Mouse (Mus musculus): ENCODE data around the gene Celsr3. TPM values are rescaled to one million over a fixed set of nuclear protein-coding genes. Genes with fewer than 3 reads are reported as not detected.

Celsr3 gene
- polyA plus RNA-seq, 1 experiment from 2014 or later: 3.1 TPM

DNA sequence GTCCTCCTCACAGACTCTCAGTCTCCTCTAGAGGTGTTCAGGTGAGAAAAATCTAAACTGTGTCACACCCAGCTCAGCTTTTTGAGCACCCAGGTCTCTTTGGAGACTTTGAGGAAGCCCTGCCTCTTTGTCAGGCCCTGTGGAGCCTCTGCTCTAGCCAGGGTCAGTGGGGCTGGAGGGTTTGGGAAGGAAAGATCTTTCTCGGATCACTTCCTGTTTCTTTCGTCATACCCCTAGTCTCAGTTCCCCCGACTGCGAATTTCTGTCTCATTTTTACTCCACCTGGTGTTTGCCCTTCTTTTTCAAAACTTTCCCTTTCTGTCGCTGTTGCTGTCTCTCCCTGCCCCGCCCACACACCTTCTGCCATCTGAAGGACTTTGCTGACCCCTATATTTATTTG is 16.4 kb upstream of the Celsr3 start:
- 90% methylated on average over 6 of the region's 6 CpGs for WGBS
- H3K36me3 ChIP-seq: peaks cover 71% of the 10 kb centered on the region
- H3K9me3 ChIP-seq (replicated peaks): no peaks in the 10 kb centered on the region
- H3K4me3 ChIP-seq: no peak overlapping the region
- H3K27me3 ChIP-seq (ENCODE audit: low read depth, poor library complexity, severe bottlenecking): peaks cover 6% of the 10 kb centered on the region; the same call in 1 of the 2 replicates
- no peak for DNase-seq (ENCODE audit: low spot score)
- no peak overlapping the region for H3K27ac ChIP-seq (replicated peaks)
- peaks cover 17% of the 10 kb centered on the region for H3K4me1 ChIP-seq

DNA sequence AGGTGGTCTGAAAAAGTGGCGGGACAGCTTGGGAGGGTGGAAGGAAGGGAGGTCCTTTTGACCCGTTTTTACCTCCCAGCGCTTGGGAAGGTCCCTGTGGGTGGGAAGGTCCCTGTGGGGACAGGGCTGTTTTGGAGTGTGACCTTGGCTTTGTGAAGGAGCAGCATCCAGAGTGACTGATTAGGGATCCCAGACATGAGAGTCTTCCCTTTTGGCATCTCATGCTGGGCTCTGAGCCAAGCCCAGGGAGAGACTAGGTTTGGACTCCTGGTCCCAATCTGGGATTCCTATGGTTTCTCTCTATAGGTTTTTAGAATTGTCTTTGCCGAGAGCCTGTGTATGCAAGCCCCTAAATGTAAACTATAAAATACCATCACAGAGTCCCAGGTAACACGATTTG is 15.6 kb upstream of the Celsr3 start:
- no peak overlapping the region for H3K4me3 ChIP-seq
- peaks cover 17% of the 10 kb centered on the region for H3K4me1 ChIP-seq
- H3K36me3 ChIP-seq: peaks cover 71% of the 10 kb centered on the region
- 85% methylated on average over 5 of the region's 5 CpGs for WGBS
- no peak for DNase-seq (ENCODE audit: low spot score)
- H3K27me3 ChIP-seq (ENCODE audit: low read depth, poor library complexity, severe bottlenecking): peaks cover 6% of the 10 kb centered on the region; the same call in 1 of the 2 replicates
- H3K9me3 ChIP-seq (replicated peaks): no peaks in the 10 kb centered on the region
- no peak overlapping the region for H3K27ac ChIP-seq (replicated peaks)

DNA sequence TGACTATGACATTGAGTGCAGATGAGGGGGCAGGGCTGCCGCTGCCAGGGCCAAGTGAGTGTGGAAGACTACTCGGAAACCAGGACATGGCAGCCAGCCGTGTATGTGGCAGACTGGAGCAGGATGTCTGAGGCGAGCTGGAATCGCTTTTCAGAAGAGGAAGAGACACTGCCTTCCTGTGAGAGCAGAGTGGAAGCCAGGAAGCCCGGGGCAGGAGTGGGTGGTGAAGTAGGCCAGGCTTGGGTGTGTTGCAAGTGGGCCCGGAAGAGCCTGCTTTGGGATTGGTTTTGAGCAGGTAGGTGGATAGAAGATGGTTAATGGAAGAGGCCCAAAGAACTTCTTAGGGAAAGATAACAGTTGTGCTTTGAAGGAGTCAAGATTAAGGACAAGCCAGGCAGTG is 10.6 kb upstream of the Celsr3 start:
- no peak for DNase-seq (ENCODE audit: low spot score)
- H3K4me3 ChIP-seq: no peak overlapping the region
- whole genome bisulfite sequencing: 93% methylated on average over 7 of the region's 7 CpGs
- peaks cover 75% of the 10 kb centered on the region for H3K36me3 ChIP-seq
- no peak overlapping the region for H3K27ac ChIP-seq (replicated peaks)
- no peaks in the 10 kb centered on the region for H3K4me1 ChIP-seq
- no peaks in the 10 kb centered on the region for H3K27me3 ChIP-seq (ENCODE audit: low read depth, poor library complexity, severe bottlenecking)
- H3K9me3 ChIP-seq (replicated peaks): no peaks in the 10 kb centered on the region

DNA sequence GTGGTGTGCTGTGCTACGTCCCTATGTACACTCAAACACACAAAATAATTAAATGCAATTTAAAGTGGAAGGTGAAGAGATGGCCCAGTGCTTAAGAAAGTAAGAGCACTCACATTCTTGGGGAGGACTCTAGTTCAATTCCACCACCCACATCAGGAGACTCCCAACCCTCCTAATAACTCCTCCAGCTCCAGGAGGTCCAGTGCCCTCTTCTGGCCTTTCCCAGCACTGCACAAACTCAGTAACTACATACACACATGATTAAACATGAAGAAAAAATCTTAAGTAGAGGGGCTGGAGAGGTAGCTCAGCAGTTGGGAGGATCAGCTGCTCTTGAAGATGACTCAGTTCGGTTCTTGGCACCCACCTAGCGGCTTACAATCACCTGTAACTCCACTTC is 6.6 kb upstream of the Celsr3 start:
- WGBS: 61% methylated on average over 3 of the region's 3 CpGs
- Histone ChIP-seq H3K27ac (replicated peaks) (no peak overlapping the region), H3K36me3 (peaks cover 38% of the 10 kb centered on the region), H3K4me1 (peaks cover 8% of the 10 kb centered on the region), H3K4me3 (no peak overlapping the region), H3K27me3 (ENCODE audit: low read depth, poor library complexity, severe bottlenecking) (peaks cover 19% of the 10 kb centered on the region), H3K9me3 (replicated peaks) (no peaks in the 10 kb centered on the region)
- peak; percentile 59 for DNase-seq (ENCODE audit: low spot score)

DNA sequence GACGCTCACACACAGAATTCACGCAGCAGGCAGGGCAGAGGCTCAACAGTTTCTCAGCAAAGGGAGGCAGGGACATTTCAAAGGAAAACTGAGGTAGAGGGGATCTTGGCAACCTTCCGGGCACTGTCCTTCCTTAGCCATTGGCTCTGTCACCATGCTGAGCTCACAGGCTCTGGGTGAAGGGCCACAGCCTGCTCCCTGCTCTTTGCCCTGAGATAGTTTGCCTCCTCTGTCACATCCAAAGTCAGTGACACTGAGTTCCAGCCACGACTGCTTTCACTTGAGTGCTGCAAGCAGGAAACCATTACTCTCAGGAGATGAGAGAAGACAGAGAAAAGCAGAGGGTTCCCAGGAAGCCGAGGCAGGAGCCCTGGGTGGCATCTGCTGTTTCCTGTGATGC is 6.0 kb upstream of the Celsr3 start:
- Histone ChIP-seq H3K9me3 (replicated peaks) (no peaks in the 10 kb centered on the region), H3K36me3 (peaks cover 33% of the 10 kb centered on the region), H3K4me1 (peaks cover 13% of the 10 kb centered on the region), H3K4me3 (no peak overlapping the region), H3K27ac (replicated peaks) (no peak overlapping the region), H3K27me3 (ENCODE audit: low read depth, poor library complexity, severe bottlenecking) (peaks cover 25% of the 10 kb centered on the region)
- no peak for DNase-seq (ENCODE audit: low spot score)
- WGBS: 71% methylated on average over 5 of the region's 5 CpGs

DNA sequence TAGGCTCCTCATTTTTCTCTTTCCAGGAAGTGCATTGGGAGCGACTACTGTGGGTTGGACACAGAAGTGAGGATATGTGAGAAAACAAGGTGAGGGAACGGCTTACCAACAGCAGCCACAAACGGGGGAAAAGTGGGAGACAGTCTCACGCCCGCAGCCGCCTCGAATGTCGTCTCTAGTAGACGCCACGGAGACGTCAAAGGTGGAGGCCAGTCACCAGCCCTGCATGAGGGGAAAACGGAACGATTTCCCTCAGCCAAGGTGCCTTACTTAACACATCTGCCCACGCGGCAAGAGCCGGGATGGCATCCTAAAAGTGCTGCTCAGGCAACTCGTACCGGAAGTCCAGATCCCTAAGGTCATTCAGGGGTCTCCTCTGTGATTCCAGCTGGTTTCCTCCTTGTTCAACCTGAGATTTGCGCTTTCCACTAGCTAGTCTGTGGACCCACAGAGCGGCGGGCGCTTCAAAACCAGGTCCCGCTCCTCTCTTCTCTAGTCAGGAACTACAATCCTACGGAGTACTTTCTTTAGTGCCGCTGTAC is 1.9 kb upstream of the Celsr3 start:
- H3K27me3 ChIP-seq (ENCODE audit: low read depth, poor library complexity, severe bottlenecking): peaks cover 66% of the 10 kb centered on the region
- peak overlapping the region; percentile 68 for H3K4me3 ChIP-seq
- peak overlapping the region; percentile 64 for H3K27ac ChIP-seq (replicated peaks)
- peaks cover 18% of the 10 kb centered on the region; the same call in 1 of the 2 replicates for H3K36me3 ChIP-seq
- H3K9me3 ChIP-seq (replicated peaks): no peaks in the 10 kb centered on the region
- peak; percentile 29 for DNase-seq (ENCODE audit: low spot score)
- 6% methylated on average over 25 of the region's 25 CpGs for WGBS
- peaks cover 43% of the 10 kb centered on the region for H3K4me1 ChIP-seq

DNA sequence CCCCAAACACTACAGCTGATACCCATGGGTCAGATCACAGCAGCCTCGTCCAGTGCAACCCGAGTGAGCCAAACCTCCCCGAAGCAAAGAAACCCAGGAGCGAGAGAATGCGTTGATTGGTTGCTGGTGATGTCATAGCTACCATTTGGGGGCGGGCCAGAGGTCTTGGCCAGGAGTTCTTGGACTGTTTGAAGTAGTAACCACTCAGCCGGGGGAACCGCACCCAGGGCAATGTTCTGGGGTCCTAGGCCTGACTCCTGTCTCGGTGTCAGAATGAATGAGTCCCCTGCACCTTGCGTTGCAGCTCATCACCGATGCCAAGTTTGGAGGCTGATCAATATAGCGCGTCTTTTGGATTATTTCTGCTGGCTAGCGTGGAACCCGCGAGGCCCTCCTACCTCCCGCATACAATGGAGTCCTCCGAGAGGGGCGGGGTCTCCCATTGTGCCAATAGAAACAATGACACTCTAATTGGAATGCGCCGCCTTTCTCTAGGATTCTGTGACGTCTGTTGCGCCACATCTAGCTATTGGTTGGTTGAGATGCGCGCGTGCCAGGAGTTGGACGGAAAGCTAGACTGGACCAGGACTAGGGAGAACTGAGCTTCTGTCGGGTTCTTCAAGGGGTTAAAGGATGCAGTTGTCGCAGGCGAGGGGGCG is 1.2 kb upstream of the Celsr3 start:
- Histone ChIP-seq H3K4me1 (peaks cover 43% of the 10 kb centered on the region), H3K9me3 (replicated peaks) (no peaks in the 10 kb centered on the region), H3K27ac (replicated peaks) (peak overlapping the region; percentile 82), H3K27me3 (ENCODE audit: low read depth, poor library complexity, severe bottlenecking) (peaks cover 73% of the 10 kb centered on the region), H3K4me3 (peak overlapping the region; percentile 68), H3K36me3 (peaks cover 24% of the 10 kb centered on the region; the same call in 1 of the 2 replicates)
- WGBS: under 1% methylated on average over 31 of the region's 31 CpGs
- peak; percentile 77 for DNase-seq (ENCODE audit: low spot score)

DNA sequence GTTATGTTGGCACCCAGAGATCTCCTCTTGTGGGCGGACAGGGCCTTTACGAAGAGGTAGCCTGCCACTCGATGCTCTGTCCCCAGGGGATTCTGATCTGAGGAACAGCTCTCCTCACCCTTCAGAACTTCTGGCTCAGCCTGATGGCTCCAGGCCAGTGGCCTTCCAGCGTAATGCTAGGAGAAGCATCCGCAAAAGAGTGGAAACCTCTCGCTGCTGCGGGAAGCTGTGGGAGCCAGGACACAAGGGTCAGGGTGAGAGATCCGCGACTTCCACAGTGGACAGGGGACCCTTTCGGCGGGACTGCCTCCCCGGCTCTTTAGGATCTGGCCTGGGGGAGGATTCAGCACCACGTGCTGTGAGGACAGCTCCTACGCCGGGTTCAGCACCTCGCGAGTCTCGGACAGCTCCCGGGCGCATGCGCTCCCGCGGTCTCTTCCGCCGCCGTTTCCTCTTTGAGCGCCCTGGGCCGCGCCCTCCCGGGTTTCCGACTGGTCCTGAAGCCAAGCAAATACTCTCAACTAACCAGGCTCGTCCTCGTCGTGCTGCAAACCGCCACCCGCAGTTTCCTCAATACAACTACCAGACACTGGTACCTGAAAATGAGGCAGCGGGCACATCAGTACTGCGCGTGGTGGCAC is 700 bp downstream of the Celsr3 start:
- DNase-seq (ENCODE audit: low spot score): peak; percentile 84
- Histone ChIP-seq H3K36me3 (peaks cover 29% of the 10 kb centered on the region; the same call in 1 of the 2 replicates), H3K27ac (replicated peaks) (peak overlapping the region; percentile 82), H3K4me1 (peaks cover 53% of the 10 kb centered on the region), H3K9me3 (replicated peaks) (no peaks in the 10 kb centered on the region), H3K4me3 (peak overlapping the region; percentile 68), H3K27me3 (ENCODE audit: low read depth, poor library complexity, severe bottlenecking) (peaks cover 92% of the 10 kb centered on the region)
- 2% methylated on average over 39 of the region's 39 CpGs for WGBS

DNA sequence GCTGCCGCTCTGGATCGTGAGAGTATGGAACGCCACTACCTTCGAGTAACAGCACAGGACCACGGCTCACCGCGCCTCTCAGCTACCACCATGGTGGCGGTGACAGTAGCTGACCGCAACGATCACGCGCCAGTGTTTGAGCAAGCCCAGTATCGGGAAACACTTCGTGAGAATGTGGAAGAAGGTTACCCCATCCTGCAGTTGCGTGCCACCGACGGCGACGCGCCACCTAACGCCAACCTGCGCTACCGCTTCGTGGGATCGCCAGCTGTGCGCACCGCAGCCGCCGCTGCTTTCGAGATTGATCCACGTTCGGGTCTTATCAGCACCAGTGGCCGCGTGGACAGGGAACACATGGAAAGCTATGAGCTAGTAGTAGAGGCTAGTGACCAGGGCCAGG is 1.3 kb downstream of the Celsr3 start:
- WGBS: 15% methylated on average over 34 of the region's 34 CpGs
- peaks cover 98% of the 10 kb centered on the region for H3K27me3 ChIP-seq (ENCODE audit: low read depth, poor library complexity, severe bottlenecking)
- no peaks in the 10 kb centered on the region for H3K9me3 ChIP-seq (replicated peaks)
- DNase-seq (ENCODE audit: low spot score): no peak
- peak overlapping the region; percentile 68 for H3K4me3 ChIP-seq
- no peak overlapping the region for H3K27ac ChIP-seq (replicated peaks)
- H3K4me1 ChIP-seq: peaks cover 59% of the 10 kb centered on the region
- peaks cover 29% of the 10 kb centered on the region; the same call in 1 of the 2 replicates for H3K36me3 ChIP-seq

DNA sequence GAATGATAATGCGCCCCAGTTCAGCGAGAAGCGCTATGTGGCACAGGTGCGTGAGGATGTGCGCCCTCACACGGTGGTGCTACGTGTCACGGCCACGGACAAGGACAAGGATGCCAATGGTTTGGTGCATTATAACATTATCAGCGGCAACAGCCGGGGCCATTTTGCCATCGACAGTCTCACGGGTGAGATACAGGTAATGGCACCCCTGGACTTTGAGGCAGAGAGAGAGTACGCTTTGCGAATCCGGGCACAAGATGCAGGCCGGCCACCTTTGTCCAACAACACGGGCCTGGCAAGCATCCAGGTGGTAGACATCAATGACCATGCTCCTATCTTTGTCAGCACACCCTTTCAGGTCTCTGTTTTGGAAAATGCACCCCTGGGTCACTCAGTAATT is 1.8 kb downstream of the Celsr3 start:
- H3K27me3 ChIP-seq (ENCODE audit: low read depth, poor library complexity, severe bottlenecking): peaks cover 100% of the 10 kb centered on the region
- DNase-seq (ENCODE audit: low spot score): no peak
- peak overlapping the region; percentile 68 for H3K4me3 ChIP-seq
- peaks cover 64% of the 10 kb centered on the region for H3K4me1 ChIP-seq
- 63% methylated on average over 18 of the region's 18 CpGs for WGBS
- H3K9me3 ChIP-seq (replicated peaks): no peaks in the 10 kb centered on the region
- H3K36me3 ChIP-seq: peaks cover 31% of the 10 kb centered on the region; the same call in 1 of the 2 replicates
- no peak overlapping the region for H3K27ac ChIP-seq (replicated peaks)

DNA sequence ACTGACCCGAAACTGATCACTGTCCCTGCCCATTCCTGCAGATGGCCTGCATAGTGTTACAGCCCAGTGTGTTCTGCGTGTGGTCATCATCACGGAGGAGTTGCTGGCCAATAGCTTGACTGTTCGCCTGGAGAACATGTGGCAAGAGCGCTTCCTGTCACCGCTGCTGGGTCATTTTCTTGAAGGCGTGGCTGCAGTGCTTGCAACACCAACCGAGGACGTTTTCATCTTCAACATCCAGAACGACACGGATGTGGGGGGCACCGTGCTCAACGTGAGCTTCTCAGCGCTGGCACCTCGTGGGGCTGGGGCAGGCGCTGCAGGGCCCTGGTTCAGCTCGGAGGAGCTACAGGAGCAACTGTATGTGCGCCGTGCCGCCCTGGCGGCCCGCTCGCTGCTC is 5.5 kb downstream of the Celsr3 start:
- Histone ChIP-seq H3K27ac (replicated peaks) (no peak overlapping the region), H3K4me1 (peaks cover 37% of the 10 kb centered on the region), H3K9me3 (replicated peaks) (no peaks in the 10 kb centered on the region), H3K4me3 (peak overlapping the region; percentile 66), H3K27me3 (ENCODE audit: low read depth, poor library complexity, severe bottlenecking) (peaks cover 80% of the 10 kb centered on the region), H3K36me3 (peaks cover 68% of the 10 kb centered on the region)
- WGBS: 10% methylated on average over 23 of the region's 23 CpGs
- no peak for DNase-seq (ENCODE audit: low spot score)

DNA sequence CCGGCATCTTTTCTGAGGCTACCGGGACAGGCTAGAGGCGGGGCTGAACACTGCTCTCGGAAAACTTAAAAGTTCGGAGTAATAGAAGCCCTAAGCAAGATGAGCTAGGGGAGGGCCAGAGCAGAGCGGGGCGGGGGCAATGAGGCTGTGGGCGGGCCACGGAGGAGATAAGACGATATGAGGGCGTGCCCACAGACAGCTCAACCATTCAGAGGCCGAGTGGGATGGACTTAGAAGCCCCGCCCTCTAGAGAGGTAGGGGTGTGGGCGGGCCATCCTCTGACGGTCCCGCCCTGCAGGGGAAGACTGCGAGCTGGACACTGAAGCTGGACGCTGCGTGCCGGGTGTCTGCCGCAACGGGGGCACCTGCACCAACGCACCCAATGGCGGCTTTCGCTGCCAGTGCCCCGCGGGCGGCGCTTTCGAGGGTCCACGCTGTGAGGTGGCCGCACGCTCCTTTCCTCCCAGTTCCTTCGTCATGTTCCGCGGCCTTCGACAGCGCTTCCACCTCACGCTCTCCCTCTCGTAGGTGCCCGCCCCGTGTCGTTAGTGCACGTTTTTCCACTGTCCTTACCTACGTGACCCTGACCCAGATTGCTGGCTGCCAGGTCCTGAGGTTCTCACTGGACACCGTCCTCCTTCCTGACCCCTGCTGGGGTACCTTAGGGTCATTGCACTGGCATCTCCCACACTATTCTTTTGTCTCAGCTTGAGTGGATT is 6.4 kb downstream of the Celsr3 start:
- DNase-seq (ENCODE audit: low spot score): peak; percentile 92
- H3K27me3 ChIP-seq (ENCODE audit: low read depth, poor library complexity, severe bottlenecking): peaks cover 71% of the 10 kb centered on the region
- WGBS: 2% methylated on average over 46 of the region's 46 CpGs

More for the DNA sequence above, 6.4 kb downstream of the Celsr3 start:
- Histone ChIP-seq H3K4me1 (peaks cover 28% of the 10 kb centered on the region), H3K9me3 (replicated peaks) (no peaks in the 10 kb centered on the region), H3K4me3 (peak overlapping the region; percentile 66), H3K36me3 (peaks cover 76% of the 10 kb centered on the region), H3K27ac (replicated peaks) (no peak overlapping the region)
